ENCODE assay signal across 17 mouse cellular contexts in genomic region chr10:78385520-78385919, GRCm38 (mm10). TPM values are rescaled to one million over a fixed set of nuclear protein-coding genes. Genes with fewer than 3 reads are reported as not detected.
A peak's percentile ranks its signal among the peaks of the same experiment; 100 is the strongest.
DNase-seq lines count a peak whose midpoint lies in the region; ATAC-seq lines count a peak whose summit lies in the region.
"Had no signal": no experiment of that assay in that cellular context is flagged by ENCODE, and none has a peak within 500 bp of the region (broad histone marks: within the 10 kb centered on the region; RNA-seq: fewer than 3 reads in every experiment).

No protein-coding gene starts in this region.

- peak; percentile 51 for ATAC-seq in CD4-positive, CD25-positive, alpha-beta regulatory T cell, adult 4 months
- ATAC-seq in monocyte, adult 5-6 weeks (replicated peaks; ENCODE audit: insufficient number of reproducible peaks, low FRiP score, low TSS enrichment, poor library complexity, severe bottlenecking): no peak
- ATAC-seq: forebrain, embryonic 15.5 days; intestine, embryonic 15.5 days had no signal

- DNase-seq in left cerebral cortex, postnatal 36 days (ENCODE audit: low spot score in 2 of 2): peak; percentile 48 to 61
- DNase-seq in left cerebral cortex, adult 11 months (ENCODE audit: low spot score): no peak
- DNase-seq in brain, adult 2 months (ENCODE audit: low read depth, low spot score): peak; percentile 84
- DNase-seq in thymus, postnatal 25 days: peak; percentile 41
- no peak for DNase-seq in cerebellum, postnatal 14 days
- DNase-seq: adrenal gland, postnatal 25 days; cerebellum, adult 11 months; cerebellum, adult 9-11 months; heart, postnatal 4 days; kidney, adult 8-10 months; kidney, postnatal 10 days; lung, postnatal 4 days; right cerebral cortex, postnatal 4 days had no signal

- intact Hi-C loops in left cerebral cortex, postnatal 36 days (cut with DNase I): loop anchor here (5.0 kb wide), 2 partner anchors 33 to 88 kb away; partner anchors contain the start of gene Agpat3

RNA-seq across cellular contexts. Expression of gene Rrp1, which starts 27.3 kb away (rescaled TPM):
- 100 to 1,000 TPM; 348 to 358 TPM for total RNA-seq in left cerebral cortex, postnatal 36 days (2021)
- polyA plus RNA-seq in CD4-positive, CD25-positive, alpha-beta regulatory T cell, adult 4 months (2017; shearing (Covaris generic)): 100 to 1,000 TPM; 107 to 148 TPM
- total RNA-seq in monocyte, adult 5-6 weeks (2017): 298 to 382 TPM (median 299 TPM) in 3 replicates

RNA-seq across cellular contexts. Expression of gene Agpat3, which starts 33.2 kb away (rescaled TPM):
- total RNA-seq in left cerebral cortex, postnatal 36 days (2021): 100 to 1,000 TPM; 269 to 279 TPM
- 100 to 1,000 TPM in 1 of 2 experiments, 10 to 100 TPM in 1; 94.4 to 115 TPM for polyA plus RNA-seq in CD4-positive, CD25-positive, alpha-beta regulatory T cell, adult 4 months (2017; shearing (Covaris generic))
- total RNA-seq in monocyte, adult 5-6 weeks (2017): 40.0 to 87.7 TPM (median 46.4 TPM) in 3 replicates

RNA-seq across cellular contexts. Expression of gene Cstb, which starts 39.9 kb away (rescaled TPM):
- 10 to 100 TPM; 35.4 to 42.4 TPM for total RNA-seq in left cerebral cortex, postnatal 36 days (2021)
- polyA plus RNA-seq in CD4-positive, CD25-positive, alpha-beta regulatory T cell, adult 4 months (2017; shearing (Covaris generic)): 100 to 1,000 TPM; 146 to 147 TPM
- 24.8 to 42.0 TPM (median 26.4 TPM) in 3 replicates for total RNA-seq in monocyte, adult 5-6 weeks (2017)

Comparison
In these comparisons a context has a peak if more than half of its experiments do, and no peak if none do; other contexts are left out.
1. DNase-seq: peak in left cerebral cortex, postnatal 36 days (2 of 2), brain, adult 2 months (single experiment) and thymus, postnatal 25 days (single experiment); none in left cerebral cortex, adult 11 months (single experiment) and cerebellum, postnatal 14 days (0 of 2).